Mouse (Mus musculus) lung, embryonic 14.5 days (tissue): ENCODE data around the gene Shb. TPM values are rescaled to one million over a fixed set of nuclear protein-coding genes. Genes with fewer than 3 reads are reported as not detected.

Experiments
- ATAC-seq: fragments of 200-750 bp; cut with Nextera tagmentation; 2 replicates; pipeline ENCODE4 v1.8.0; 2017; ENCODE audit warnings: mild to moderate bottlenecking, moderate TSS enrichment, moderate library complexity; ENCODE audit not compliant: insufficient read depth
- DNase-seq: peaks from one replicate; pipeline ENCODE4 v3.0.0-alpha.2; 2015
- H3K27ac ChIP-seq: fragments of 300-500 bp; sonication (generic); 2 replicates; pipeline ENCODE4 v1.5.1; 2014; ENCODE audit warnings: low read depth, mild to moderate bottlenecking, moderate library complexity
- H3K27me3 ChIP-seq: fragments of 300-500 bp; sonication (generic); 2 replicates; pipeline ENCODE4 v1.6.1; 2014; ENCODE audit warnings: low read length, control low read depth; ENCODE audit not compliant: insufficient read depth
- H3K36me3 ChIP-seq: fragments of 300-500 bp; sonication (generic); 2 replicates; pipeline ENCODE4 v1.6.1; 2014; ENCODE audit warnings: control low read depth; ENCODE audit not compliant: insufficient read depth
- H3K4me1 ChIP-seq: fragments of 300-500 bp; sonication (generic); 2 replicates; pipeline ENCODE4 v1.6.1; 2014; ENCODE audit warnings: antibody characterized with exemption, control low read depth; ENCODE audit not compliant: insufficient read depth
- H3K4me2 ChIP-seq: fragments of 300-500 bp; sonication (generic); 2 replicates; pipeline ENCODE4 v1.6.1; 2014; ENCODE audit warnings: mild to moderate bottlenecking
- H3K4me3 ChIP-seq: fragments of 300-500 bp; sonication (generic); 2 replicates; pipeline ENCODE4 v1.5.1; 2014; ENCODE audit warnings: low read depth, low read length
- H3K9ac ChIP-seq: fragments of 300-500 bp; sonication (generic); 2 replicates; pipeline ENCODE4 v1.6.1; 2014
- H3K9me3 ChIP-seq: fragments of 300-500 bp; sonication (generic); 2 replicates; pipeline ENCODE4 v1.6.1; 2016; ENCODE audit warnings: low read depth, low read length, control low read depth
- CTCF ChIP-seq: IDR thresholded peaks from 2 replicates; pipeline ENCODE4 v1.5.1; 2016; ENCODE audit warnings: antibody characterized with exemption, low read depth
- WGBS: fragments of 180-500 bp; shearing (Covaris S2); extraction: QIAGEN DNeasy Blood & Tissue Kit; methylation state at CpG from one replicate; pipeline ENCODE4 v1.1.7; 2014; 5-methylcytosine and 5-hydroxymethylcytosine counted together
- polyA plus RNA-seq: library from polyadenylated mRNA; unstranded; fragments of >200 nt; fragmentation: Nextera tagmentation; extraction: Ambion mirVana; gene quantifications from 2 replicates; pipeline ENCODE4 v1.2.1, GENCODE M21; 2014

Shb gene
- polyA plus RNA-seq, 1 experiment from 2014 or later, result 10.6 TPM

GRCm38 (mm10) chr4:45473129-45473528 lies 59.1 kb downstream of the Shb start:
- H3K4me2 ChIP-seq, result peak overlapping the region; percentile 45

DNA sequence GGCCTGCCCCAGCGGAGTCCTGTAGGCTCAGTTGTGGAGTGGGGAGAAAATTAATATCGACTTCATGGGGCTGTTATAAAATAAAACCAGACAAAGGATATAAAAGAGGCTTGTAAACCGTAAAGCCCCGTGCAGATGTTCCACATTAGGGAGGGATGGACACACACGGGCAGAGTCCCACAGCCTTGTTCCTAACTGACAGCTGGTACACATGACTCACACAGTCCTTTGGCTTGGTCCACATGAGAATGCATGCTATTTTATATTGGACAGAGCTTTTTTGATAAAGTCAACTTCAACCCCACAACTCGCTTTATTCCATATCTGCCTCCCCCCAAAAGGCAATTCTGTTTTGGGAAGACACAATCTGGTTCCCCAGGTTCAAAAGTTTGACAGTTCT lies 59.6 kb downstream of the Shb start:
- ATAC-seq (peak; percentile 83), DNase-seq (peak; percentile 82)
- Histone ChIP-seq H3K27me3 (no peaks in the 10 kb centered on the region), H3K9ac (no peak overlapping the region), H3K36me3 (no peaks in the 10 kb centered on the region), H3K4me3 (no peak overlapping the region), H3K4me1 (peaks cover 57% of the 10 kb centered on the region), H3K4me2 (peak overlapping the region; percentile 45), H3K9me3 (no peaks in the 10 kb centered on the region), H3K27ac (peak overlapping the region; percentile 93)
- TF ChIP-seq CTCF, result no peak
- WGBS, result 18% methylated on average over 6 of the region's 6 CpGs

More at GRCm38 (mm10) chr4:45473129-45473528, 59.1 kb downstream of the Shb start:
- ATAC-seq, result peak; percentile 90
- peaks cover 53% of the 10 kb centered on the region for H3K4me1 ChIP-seq
- no peaks in the 10 kb centered on the region for H3K9me3 ChIP-seq
- H3K4me3 ChIP-seq, result no peak overlapping the region
- TF ChIP-seq CTCF, result no peak
- 4% methylated on average over 11 of the region's 11 CpGs for WGBS
- no peak overlapping the region for H3K9ac ChIP-seq
- H3K36me3 ChIP-seq, result no peaks in the 10 kb centered on the region
- no peaks in the 10 kb centered on the region for H3K27me3 ChIP-seq
- DNase-seq, result peak; percentile 97
- peak overlapping the region; percentile 93 for H3K27ac ChIP-seq

DNA sequence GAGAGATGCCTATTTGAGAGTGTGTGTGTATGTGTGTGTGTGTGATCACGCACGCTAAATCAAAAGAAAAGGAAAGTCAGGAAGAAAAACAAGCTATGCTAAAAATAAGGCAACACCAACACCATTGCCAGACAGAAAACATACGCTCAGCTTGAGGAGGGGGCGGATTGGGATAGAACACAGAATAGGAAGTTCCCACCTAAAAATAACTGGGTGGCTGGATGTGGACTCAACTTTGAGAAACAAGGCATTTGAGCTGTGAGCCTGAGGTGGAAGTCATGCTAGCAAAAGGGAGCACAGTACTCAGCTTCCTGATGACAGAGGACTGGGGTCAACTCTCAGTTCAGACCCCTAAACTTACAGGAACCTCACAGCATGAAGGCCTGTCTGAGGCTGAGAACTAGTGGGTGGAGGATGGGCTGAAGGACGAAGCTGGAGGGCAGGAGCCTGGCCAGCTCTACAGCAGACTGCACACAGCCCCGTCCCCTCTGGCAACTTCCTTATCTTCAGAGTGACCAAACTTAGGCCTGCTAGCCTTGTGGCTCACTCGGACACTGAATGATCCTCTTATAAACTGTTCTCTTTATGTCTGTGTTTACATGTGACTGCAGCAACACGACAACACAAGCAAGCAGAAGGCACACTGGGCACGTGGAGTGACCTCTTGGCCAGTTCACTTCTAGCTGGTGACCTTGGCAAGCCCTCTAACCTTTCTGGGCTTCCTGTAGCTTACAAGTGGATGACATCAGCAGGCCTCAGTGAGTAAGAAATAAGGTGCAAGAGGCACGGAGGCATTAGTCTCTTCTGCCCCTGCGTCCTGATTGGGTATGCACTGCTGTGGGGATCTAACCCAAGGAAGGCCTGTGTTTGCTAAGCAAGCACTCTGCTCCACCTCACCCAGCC lies 60.4 kb downstream of the Shb start:
- ATAC-seq (peak; percentile 36; the same call in 1 of the 2 replicates), DNase-seq (peak; percentile 61)
- WGBS, result 29% methylated on average over 11 of the region's 11 CpGs
- Histone ChIP-seq H3K4me2 (peak overlapping the region; percentile 45; the same call in 1 of the 2 replicates), H3K9ac (0 out of 2 replicates have a peak overlapping the region, but pooled peaks have one; percentile 9), H3K4me1 (peaks cover 65% of the 10 kb centered on the region), H3K27me3 (no peaks in the 10 kb centered on the region), H3K4me3 (no peak overlapping the region), H3K36me3 (no peaks in the 10 kb centered on the region), H3K9me3 (no peaks in the 10 kb centered on the region), H3K27ac (peak overlapping the region; percentile 93)
- no peak for TF ChIP-seq CTCF

DNA sequence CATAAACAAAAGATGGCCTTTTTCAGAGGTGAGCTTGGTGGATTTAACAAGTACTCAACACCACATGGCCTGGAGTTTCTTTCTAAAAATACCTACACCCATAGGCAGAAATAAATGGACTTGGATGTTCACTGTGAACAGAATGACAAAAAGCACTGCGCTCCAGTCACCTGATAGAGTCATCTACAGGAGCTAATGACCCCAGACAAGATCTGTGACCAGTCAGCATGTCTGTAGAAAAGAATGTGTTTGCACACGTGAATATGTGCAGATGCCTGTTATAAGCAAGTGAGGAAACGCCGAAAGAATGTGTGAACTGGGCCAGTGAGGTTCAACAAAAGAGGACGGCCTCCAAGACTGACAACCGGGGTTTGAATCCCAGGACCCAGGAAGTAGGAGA lies 63.2 kb downstream of the Shb start:
- no peak overlapping the region for H3K4me3 ChIP-seq
- no peaks in the 10 kb centered on the region for H3K36me3 ChIP-seq
- no peak overlapping the region for H3K4me2 ChIP-seq
- DNase-seq (no peak), ATAC-seq (no peak)
- H3K9ac ChIP-seq, result no peak overlapping the region
- TF ChIP-seq CTCF, result no peak
- H3K27ac ChIP-seq, result peak overlapping the region; percentile 42; the same call in 1 of the 2 replicates
- WGBS, result 32% methylated on average over 6 of the region's 6 CpGs
- peaks cover 58% of the 10 kb centered on the region for H3K4me1 ChIP-seq
- no peaks in the 10 kb centered on the region for H3K27me3 ChIP-seq
- no peaks in the 10 kb centered on the region for H3K9me3 ChIP-seq

GRCm38 (mm10) chr4:45468507-45468906 lies 63.8 kb downstream of the Shb start:
- Histone ChIP-seq H3K4me2 (no peak overlapping the region), H3K27me3 (no peaks in the 10 kb centered on the region), H3K4me3 (no peak overlapping the region), H3K9me3 (no peaks in the 10 kb centered on the region), H3K36me3 (no peaks in the 10 kb centered on the region), H3K4me1 (peaks cover 52% of the 10 kb centered on the region), H3K9ac (no peak overlapping the region), H3K27ac (peak overlapping the region; percentile 42; the same call in 1 of the 2 replicates)
- 56% methylated on average over 6 of the region's 6 CpGs for WGBS
- DNase-seq (no peak), ATAC-seq (no peak)
- TF ChIP-seq CTCF, result no peak

DNA sequence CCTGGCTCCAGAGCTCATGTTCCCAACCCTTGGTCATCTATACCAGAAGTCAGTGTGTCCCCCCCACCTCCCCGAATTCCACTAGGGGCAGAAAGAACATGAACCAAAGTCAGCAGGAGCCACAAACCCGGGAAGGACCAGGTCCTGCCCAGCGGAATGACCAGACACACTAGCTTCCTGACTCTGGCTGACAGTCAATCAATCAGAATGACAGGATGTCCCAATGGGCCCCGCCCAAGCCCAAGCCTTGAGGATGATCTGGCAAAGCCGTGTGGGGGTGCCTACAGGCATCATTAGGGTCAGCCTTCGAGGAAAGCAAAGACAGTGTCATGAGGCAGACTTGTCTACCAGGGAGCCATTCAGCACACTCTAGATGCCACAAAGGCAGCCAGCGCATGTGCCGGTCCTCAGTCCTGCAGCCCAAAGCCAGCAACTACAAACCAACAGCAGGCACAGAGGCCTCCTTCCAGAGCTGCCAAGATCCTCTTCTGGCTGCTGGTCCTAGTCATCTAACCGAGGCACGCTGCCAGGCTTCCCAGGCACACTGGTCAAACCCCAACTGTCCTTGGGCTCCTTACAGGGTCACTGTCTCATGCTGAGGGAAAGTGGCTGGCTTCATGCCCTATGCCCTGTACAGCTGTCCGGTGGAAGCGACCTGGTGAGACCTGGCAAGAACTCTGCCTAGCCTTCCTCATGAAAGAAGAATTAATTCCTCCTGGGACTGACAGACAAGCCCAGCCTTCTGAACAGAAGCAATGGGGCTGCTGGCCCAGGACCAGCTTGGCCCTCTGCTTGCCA lies 65.0 kb downstream of the Shb start:
- no peak overlapping the region for H3K9ac ChIP-seq
- TF ChIP-seq CTCF, result no peak
- peak; percentile 49 for DNase-seq
- WGBS, result 58% methylated on average over 12 of the region's 12 CpGs
- H3K27me3 ChIP-seq, result no peaks in the 10 kb centered on the region
- H3K4me2 ChIP-seq, result no peak overlapping the region
- ATAC-seq, result no peak
- no peaks in the 10 kb centered on the region for H3K9me3 ChIP-seq
- no peak overlapping the region for H3K4me3 ChIP-seq
- peaks cover 40% of the 10 kb centered on the region for H3K4me1 ChIP-seq
- H3K36me3 ChIP-seq, result no peaks in the 10 kb centered on the region
- peak overlapping the region; percentile 36; the same call in 1 of the 2 replicates for H3K27ac ChIP-seq

- Histone ChIP-seq H3K9ac (no peak overlapping the region), H3K36me3 (no peaks in the 10 kb centered on the region), H3K9me3 (no peaks in the 10 kb centered on the region), H3K4me3 (no peak overlapping the region), H3K4me2 (no peak overlapping the region), H3K27ac (no peak overlapping the region), H3K4me1 (peaks cover 29% of the 10 kb centered on the region), H3K27me3 (no peaks in the 10 kb centered on the region)
- ATAC-seq (no peak), DNase-seq (no peak)
- no peak for TF ChIP-seq CTCF
- WGBS, result 81% methylated on average over 9 of the region's 9 CpGs
Observed at GRCm38 (mm10) chr4:45464941-45465340, 67.3 kb downstream of the Shb start.
